Mouse (Mus musculus): ENCODE results near the gene Nfya. TPM values are rescaled to one million over a fixed set of nuclear protein-coding genes. Genes with fewer than 3 reads are reported as not detected.

Gene Nfya
- polyA plus RNA-seq, 1 experiment from 2014 or later: 16.4 TPM

DNA sequence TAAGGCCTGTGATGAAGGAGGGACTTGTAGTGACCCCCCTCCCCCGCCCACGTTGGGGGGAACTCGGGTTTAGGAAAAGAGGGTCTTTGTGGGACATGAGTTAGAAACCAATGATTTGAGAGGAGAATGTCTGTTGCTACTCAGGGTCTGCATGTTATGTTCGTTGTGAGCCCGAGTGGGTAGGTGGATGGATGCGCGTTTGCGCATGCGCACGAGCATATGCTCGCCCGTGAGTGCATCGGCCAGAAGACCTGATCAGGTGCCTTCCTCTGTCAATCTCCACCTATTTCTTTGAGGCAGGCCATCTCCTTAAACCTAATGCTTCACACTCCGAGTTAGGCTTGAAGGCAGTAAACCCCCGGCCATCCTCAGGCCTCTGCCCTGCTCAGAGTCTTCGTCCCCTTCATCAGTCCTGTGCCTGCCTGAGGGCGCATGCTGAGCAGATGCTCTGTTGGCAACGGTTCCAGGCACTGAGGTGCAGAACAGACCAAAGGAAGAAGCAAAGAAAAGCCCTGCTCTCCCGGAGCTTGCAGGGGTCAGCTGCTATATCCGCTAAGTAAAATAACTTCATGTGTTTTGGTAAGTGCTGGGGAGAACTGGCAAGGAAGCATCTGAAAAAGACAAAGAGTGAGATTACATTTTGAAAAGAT lies 23.4 kb upstream of the Nfya start:
- Histone ChIP-seq H3K27ac (no peak overlapping the region), H3K36me3 (replicated peaks; ENCODE audit: control insufficient read depth, insufficient read depth) (no peaks in the 10 kb centered on the region), H3K4me3 (replicated peaks; ENCODE audit: low read length) (no peak overlapping the region), H3K4me2 (replicated peaks) (no peak overlapping the region), H3K27me3 (ENCODE audit: control insufficient read depth, insufficient read depth, low read length) (no peaks in the 10 kb centered on the region), H3K4me1 (replicated peaks; ENCODE audit: control insufficient read depth, insufficient read depth, low read length) (peaks cover 5% of the 10 kb centered on the region; the same call in 1 of the 2 replicates), H3K9me3 (ENCODE audit: control insufficient read depth, low read length) (no peaks in the 10 kb centered on the region), H3K9ac (no peak overlapping the region)
- 81% methylated on average over 20 of the region's 20 CpGs for WGBS
- DNase-seq (ENCODE audit: low spot score): no peak
- no peak for ATAC-seq (ENCODE audit: low FRiP score)

DNA sequence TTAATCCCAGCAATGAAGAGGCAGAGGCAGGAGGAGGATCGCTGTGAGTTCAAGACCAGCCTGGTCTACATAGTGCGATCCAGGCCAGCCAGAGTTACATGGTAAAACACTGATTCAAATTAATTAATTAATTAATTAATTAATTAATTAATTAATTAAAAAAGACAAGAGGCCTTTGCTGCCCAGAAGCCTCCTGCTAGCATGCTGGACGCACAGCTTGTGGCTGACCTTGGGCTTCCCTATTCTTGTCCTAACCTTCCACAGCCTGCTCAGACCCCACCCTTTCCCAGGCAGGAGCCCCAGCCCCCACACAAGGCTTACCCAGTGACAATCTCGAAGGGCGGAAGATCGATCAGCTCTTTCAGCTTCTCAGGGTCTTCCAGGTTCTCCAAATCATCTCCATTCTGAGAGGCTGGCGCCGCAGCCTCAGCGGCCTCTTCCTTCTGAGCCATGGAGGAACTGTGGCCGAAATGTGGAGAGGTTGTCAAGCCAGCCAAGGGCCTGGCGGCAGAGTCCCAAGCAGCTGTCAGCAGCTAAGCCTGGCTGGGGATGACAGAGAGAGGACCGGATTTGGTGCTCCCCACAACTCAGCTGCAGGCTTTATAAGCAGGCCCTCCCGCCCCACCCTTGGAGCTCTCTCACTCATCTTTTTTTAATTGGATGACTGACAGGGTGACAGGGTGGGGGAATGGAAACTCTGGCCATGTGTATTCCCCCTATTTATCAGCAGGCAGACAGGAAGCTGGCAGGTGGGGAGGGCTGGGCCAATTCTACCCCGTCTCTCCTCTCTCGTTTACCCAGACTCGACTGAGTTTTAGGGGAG lies 22.7 kb upstream of the Nfya start, which contains the start of gene Apobec2:
Apobec2 (minus strand) TSS at position 773 of the 823 bp plus-strand sequence.
- Histone ChIP-seq H3K4me3 (replicated peaks; ENCODE audit: low read length) (no peak within 1 kb of the TSS), H3K27ac (no peak within 1 kb of the TSS), H3K27me3 (ENCODE audit: control insufficient read depth, insufficient read depth, low read length) (no peaks in the 10 kb centered on the region), H3K9ac (no peak within 1 kb of the TSS), H3K4me2 (replicated peaks) (no peak within 1 kb of the TSS), H3K4me1 (replicated peaks; ENCODE audit: control insufficient read depth, insufficient read depth, low read length) (peaks cover 5% of the 10 kb centered on the region; the same call in 1 of the 2 replicates), H3K9me3 (ENCODE audit: control insufficient read depth, low read length) (no peaks in the 10 kb centered on the region), H3K36me3 (replicated peaks; ENCODE audit: control insufficient read depth, insufficient read depth) (no peaks in the 10 kb centered on the region)
- whole genome bisulfite sequencing: 64% methylated on average over 16 of the region's 16 CpGs
- DNase-seq (ENCODE audit: low spot score): no peak
- no peak for ATAC-seq (ENCODE audit: low FRiP score)

GRCm38 (mm10) chr17:48431054-48431453 lies 21.3 kb upstream of the Nfya start:
- no peak overlapping the region for H3K4me3 ChIP-seq (replicated peaks; ENCODE audit: low read length)
- 73% methylated on average over 5 of the region's 5 CpGs for WGBS

DNA sequence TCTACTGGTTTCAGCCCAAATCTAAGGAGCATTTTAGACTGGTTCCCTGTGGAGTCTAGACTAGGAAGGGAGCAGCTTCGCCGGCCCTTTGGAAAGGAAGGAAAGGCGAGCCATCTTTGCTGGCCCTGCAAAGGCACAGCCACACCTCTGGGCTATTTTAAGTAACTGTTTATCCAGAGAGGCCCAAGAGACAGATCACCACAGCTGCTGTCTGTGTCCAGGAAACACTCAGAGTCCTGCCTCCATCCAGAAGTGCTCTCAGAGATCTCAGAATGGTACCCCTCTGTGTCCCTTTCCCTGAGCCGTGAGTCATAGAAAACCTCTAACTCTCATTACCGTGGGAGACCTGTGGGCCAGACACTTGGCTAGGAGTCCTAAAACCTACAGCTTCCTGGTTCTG lies 20.7 kb upstream of the Nfya start:
- ATAC-seq (ENCODE audit: low FRiP score): no peak
- Histone ChIP-seq H3K27me3 (ENCODE audit: control insufficient read depth, insufficient read depth, low read length) (no peaks in the 10 kb centered on the region), H3K4me1 (replicated peaks; ENCODE audit: control insufficient read depth, insufficient read depth, low read length) (peaks cover 5% of the 10 kb centered on the region), H3K36me3 (replicated peaks; ENCODE audit: control insufficient read depth, insufficient read depth) (no peaks in the 10 kb centered on the region), H3K4me3 (replicated peaks; ENCODE audit: low read length) (no peak overlapping the region), H3K27ac (no peak overlapping the region), H3K9me3 (ENCODE audit: control insufficient read depth, low read length) (no peaks in the 10 kb centered on the region), H3K9ac (no peak overlapping the region), H3K4me2 (replicated peaks) (no peak overlapping the region)
- DNase-seq (ENCODE audit: low spot score): no peak
- WGBS: 75% methylated on average over 5 of the region's 5 CpGs

More at GRCm38 (mm10) chr17:48431054-48431453, 21.3 kb upstream of the Nfya start:
- no peak overlapping the region for H3K4me2 ChIP-seq (replicated peaks)
- H3K36me3 ChIP-seq (replicated peaks; ENCODE audit: control insufficient read depth, insufficient read depth): no peaks in the 10 kb centered on the region
- H3K9me3 ChIP-seq (ENCODE audit: control insufficient read depth, low read length): no peaks in the 10 kb centered on the region
- H3K4me1 ChIP-seq (replicated peaks; ENCODE audit: control insufficient read depth, insufficient read depth, low read length): peaks cover 5% of the 10 kb centered on the region
- DNase-seq (ENCODE audit: low spot score): no peak
- no peak for ATAC-seq (ENCODE audit: low FRiP score)
- H3K27ac ChIP-seq: no peak overlapping the region
- H3K9ac ChIP-seq: no peak overlapping the region
- H3K27me3 ChIP-seq (ENCODE audit: control insufficient read depth, insufficient read depth, low read length): no peaks in the 10 kb centered on the region

GRCm38 (mm10) chr17:48427852-48428530 lies 18.3 kb upstream of the Nfya start:
- ATAC-seq (ENCODE audit: low FRiP score): no peak
- no peaks in the 10 kb centered on the region for H3K9me3 ChIP-seq (ENCODE audit: control insufficient read depth, low read length)
- no peak overlapping the region for H3K9ac ChIP-seq
- no peak overlapping the region for H3K27ac ChIP-seq
- no peaks in the 10 kb centered on the region for H3K36me3 ChIP-seq (replicated peaks; ENCODE audit: control insufficient read depth, insufficient read depth)
- no peaks in the 10 kb centered on the region for H3K27me3 ChIP-seq (ENCODE audit: control insufficient read depth, insufficient read depth, low read length)
- no peak overlapping the region for H3K4me2 ChIP-seq (replicated peaks)
- peaks cover 5% of the 10 kb centered on the region for H3K4me1 ChIP-seq (replicated peaks; ENCODE audit: control insufficient read depth, insufficient read depth, low read length)
- 70% methylated on average over 11 of the region's 11 CpGs for WGBS
- H3K4me3 ChIP-seq (replicated peaks; ENCODE audit: low read length): no peak overlapping the region
- DNase-seq (ENCODE audit: low spot score): no peak

DNA sequence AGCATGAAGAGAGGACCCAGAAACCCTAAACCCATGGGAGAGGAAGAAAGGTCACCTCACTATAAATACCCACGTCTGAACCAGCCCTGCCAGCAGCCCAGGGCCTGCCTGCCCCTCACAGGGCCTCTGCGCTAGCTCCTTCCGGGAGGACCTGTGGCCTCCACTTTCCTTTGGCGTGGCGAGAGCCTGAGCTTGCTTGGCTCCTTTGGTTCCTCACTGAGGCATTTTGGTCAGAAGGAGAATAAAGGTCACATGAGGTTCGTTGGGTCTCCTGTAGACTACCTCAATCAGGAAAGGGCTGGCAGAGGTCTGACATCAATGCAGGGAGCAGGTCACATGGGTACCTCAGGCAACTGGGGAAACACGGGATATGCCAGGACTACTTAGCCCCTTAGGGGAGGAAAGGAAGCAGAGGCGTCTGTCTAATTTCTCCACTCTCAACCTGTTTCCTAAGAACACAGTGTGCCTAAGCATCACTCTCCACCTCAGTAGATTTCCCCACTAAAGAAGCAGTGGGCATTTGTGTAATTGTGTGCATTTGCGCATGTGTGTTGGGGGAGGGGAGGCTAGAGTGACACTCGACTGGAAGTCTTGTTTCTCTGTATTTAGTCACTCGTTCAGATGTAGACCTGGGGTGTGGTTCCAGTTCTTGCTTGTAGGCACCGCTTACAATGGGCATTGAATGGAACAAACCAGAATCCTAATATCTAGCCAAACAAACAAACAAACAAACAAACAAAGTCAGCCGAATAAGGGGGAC lies 17.5 kb upstream of the Nfya start:
- WGBS: 74% methylated on average over 13 of the region's 13 CpGs
- Histone ChIP-seq H3K27ac (no peak overlapping the region), H3K27me3 (ENCODE audit: control insufficient read depth, insufficient read depth, low read length) (no peaks in the 10 kb centered on the region), H3K36me3 (replicated peaks; ENCODE audit: control insufficient read depth, insufficient read depth) (no peaks in the 10 kb centered on the region), H3K9me3 (ENCODE audit: control insufficient read depth, low read length) (no peaks in the 10 kb centered on the region), H3K4me2 (replicated peaks) (no peak overlapping the region), H3K4me3 (replicated peaks; ENCODE audit: low read length) (no peak overlapping the region), H3K4me1 (replicated peaks; ENCODE audit: control insufficient read depth, insufficient read depth, low read length) (no peaks in the 10 kb centered on the region; the same call in 1 of the 2 replicates), H3K9ac (no peak overlapping the region)
- DNase-seq (ENCODE audit: low spot score): no peak
- ATAC-seq (ENCODE audit: low FRiP score): no peak

GRCm38 (mm10) chr17:48425823-48426612 lies 16.3 kb upstream of the Nfya start:
- WGBS: 50% methylated on average over 9 of the region's 9 CpGs
- no peaks in the 10 kb centered on the region for H3K27me3 ChIP-seq (ENCODE audit: control insufficient read depth, insufficient read depth, low read length)
- no peak for ATAC-seq (ENCODE audit: low FRiP score)
- no peak overlapping the region for H3K4me2 ChIP-seq (replicated peaks)
- DNase-seq (ENCODE audit: low spot score): no peak
- no peaks in the 10 kb centered on the region for H3K36me3 ChIP-seq (replicated peaks; ENCODE audit: control insufficient read depth, insufficient read depth)
- no peaks in the 10 kb centered on the region for H3K9me3 ChIP-seq (ENCODE audit: control insufficient read depth, low read length)
- no peak overlapping the region for H3K27ac ChIP-seq
- no peaks in the 10 kb centered on the region; the same call in 1 of the 2 replicates for H3K4me1 ChIP-seq (replicated peaks; ENCODE audit: control insufficient read depth, insufficient read depth, low read length)
- no peak overlapping the region for H3K9ac ChIP-seq
- no peak overlapping the region for H3K4me3 ChIP-seq (replicated peaks; ENCODE audit: low read length)

DNA sequence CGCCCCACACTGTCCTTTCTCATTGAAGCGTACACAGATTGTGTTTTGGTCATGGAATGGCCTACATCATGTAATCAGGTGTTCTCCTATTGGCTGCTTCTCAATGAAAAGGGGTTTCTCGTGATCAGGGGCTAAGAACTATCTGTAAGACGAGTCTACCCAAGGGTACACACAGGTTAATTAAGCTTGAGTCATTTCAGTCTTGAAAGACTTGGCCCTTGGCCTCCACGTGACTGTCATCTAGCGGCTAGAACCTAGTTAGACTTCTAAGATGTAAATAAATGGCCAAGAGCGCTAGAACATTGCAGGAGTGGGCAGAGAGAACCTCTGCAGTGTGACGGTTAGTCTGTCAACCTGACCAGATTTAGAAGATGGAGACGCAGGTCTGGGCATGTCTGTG lies 14.5 kb upstream of the Nfya start:
- H3K27ac ChIP-seq: no peak overlapping the region
- H3K4me3 ChIP-seq (replicated peaks; ENCODE audit: low read length): no peak overlapping the region
- H3K4me2 ChIP-seq (replicated peaks): no peak overlapping the region
- H3K27me3 ChIP-seq (ENCODE audit: control insufficient read depth, insufficient read depth, low read length): no peaks in the 10 kb centered on the region
- no peaks in the 10 kb centered on the region for H3K9me3 ChIP-seq (ENCODE audit: control insufficient read depth, low read length)
- 90% methylated on average over 9 of the region's 9 CpGs for WGBS
- no peak for ATAC-seq (ENCODE audit: low FRiP score)
- no peaks in the 10 kb centered on the region; the same call in 1 of the 2 replicates for H3K4me1 ChIP-seq (replicated peaks; ENCODE audit: control insufficient read depth, insufficient read depth, low read length)
- H3K9ac ChIP-seq: no peak overlapping the region
- no peaks in the 10 kb centered on the region for H3K36me3 ChIP-seq (replicated peaks; ENCODE audit: control insufficient read depth, insufficient read depth)
- DNase-seq (ENCODE audit: low spot score): no peak
